Mouse (Mus musculus) gastrocnemius, adult 18-20 months (tissue): ENCODE data around the gene Esyt2. TPM values are rescaled to one million over a fixed set of nuclear protein-coding genes. Genes with fewer than 3 reads are reported as not detected.
A peak's percentile ranks its signal among the peaks of the same experiment; 100 is the strongest.

ENCODE experiments used
- DNase-seq: peaks from one replicate; pipeline ENCODE4 v3.0.0; 2021; ENCODE audit warnings: low spot score
- total RNA-seq, 2 experiments: library from RNA; stranded (reverse); gene quantifications; 2 replicates each; pipeline ENCODE4 v1.2.3; 2021

Esyt2 gene
- total RNA-seq, 2 experiments from 2014 or later = 26.0 to 30.2 TPM

- no peak for DNase-seq
Observed at GRCm38 (mm10) chr12:116279181-116279580, 1.8 kb upstream of the Esyt2 start.

DNA sequence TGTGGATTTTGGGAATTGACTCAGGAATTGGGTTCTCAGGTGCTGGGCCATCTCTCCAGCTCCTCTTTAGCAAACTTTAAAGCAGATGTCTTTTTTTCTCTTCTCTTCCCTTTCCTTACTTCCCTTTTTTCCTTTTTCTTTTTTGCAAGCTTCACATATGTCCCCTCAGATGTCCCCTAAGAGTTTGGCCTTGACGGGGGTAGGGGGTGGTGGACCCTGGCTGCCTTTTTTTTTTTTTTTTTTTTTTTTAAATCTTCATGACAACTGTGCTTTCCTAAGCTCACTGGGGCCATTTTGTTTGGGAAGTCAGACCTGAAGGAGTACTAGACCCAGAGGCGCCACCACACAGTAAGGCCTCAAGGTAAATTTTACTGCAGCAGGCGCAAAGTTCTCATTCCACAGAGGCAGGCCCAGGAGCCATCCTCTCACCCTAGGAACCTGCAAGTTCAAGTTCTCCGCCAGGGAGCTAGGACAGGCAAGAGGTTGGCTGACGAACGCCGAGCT, 795 bp upstream of the Esyt2 start:
- no peak for DNase-seq

GRCm38 (mm10) chr12:116281427-116282281, 658 bp downstream of the Esyt2 start:
- peak; percentile 17 for DNase-seq

DNA sequence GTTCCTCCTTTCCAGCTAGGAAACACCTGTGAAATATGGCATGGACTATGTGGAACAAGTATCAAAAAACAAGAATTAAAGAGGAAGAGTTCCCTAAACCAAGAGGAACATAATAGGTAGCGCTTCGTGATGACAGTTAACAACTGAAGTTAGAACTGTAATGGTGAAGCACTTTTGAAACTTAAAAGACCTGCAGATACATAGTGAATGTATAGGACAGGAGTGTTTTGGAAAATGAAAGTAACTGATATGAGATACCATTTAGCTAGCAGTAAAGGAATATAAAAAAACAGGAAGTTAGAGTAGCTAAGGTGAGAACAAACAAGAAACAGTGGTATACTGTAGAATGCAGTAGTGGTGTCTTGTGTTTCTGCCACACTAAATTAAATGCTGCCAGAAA, 1.9 kb downstream of the Esyt2 start:
- DNase-seq = no peak

DNA sequence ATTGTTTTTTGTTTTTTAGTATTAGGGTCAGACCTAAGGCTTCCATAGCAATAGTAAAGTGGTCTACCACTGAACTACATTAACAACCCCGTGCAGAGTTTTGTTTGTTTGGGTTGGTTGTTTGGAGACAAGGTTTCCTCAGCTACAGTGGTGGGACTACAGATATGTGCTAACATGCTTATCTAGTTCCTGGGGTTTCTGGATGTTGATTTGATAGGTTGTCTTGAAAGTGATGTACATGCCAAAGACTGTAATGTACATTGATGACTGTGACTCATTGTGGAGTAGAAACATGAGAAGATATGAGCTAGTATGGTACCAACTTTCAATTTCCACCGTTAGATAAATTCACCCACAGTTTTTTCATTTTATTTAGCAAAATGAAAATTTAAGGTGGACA, 2.5 kb downstream of the Esyt2 start:
- no peak for DNase-seq

- no peak for DNase-seq
Observed at GRCm38 (mm10) chr12:116293185-116293584, 12.2 kb downstream of the Esyt2 start.

GRCm38 (mm10) chr12:116293599-116294292, 12.8 kb downstream of the Esyt2 start:
- no peak for DNase-seq

GRCm38 (mm10) chr12:116299906-116300305, 18.9 kb downstream of the Esyt2 start:
- no peak for DNase-seq

GRCm38 (mm10) chr12:116302181-116302580, 21.2 kb downstream of the Esyt2 start:
- no peak for DNase-seq

GRCm38 (mm10) chr12:116306042-116306441, 25.0 kb downstream of the Esyt2 start:
- peak; percentile 7 for DNase-seq

GRCm38 (mm10) chr12:116307870-116308269, 26.9 kb downstream of the Esyt2 start:
- no peak for DNase-seq

- DNase-seq = no peak
Observed at GRCm38 (mm10) chr12:116308612-116309011, 27.6 kb downstream of the Esyt2 start.

GRCm38 (mm10) chr12:116313816-116314215, 32.8 kb downstream of the Esyt2 start:
- DNase-seq = no peak

- no peak for DNase-seq
Observed at GRCm38 (mm10) chr12:116315498-116315897, 34.5 kb downstream of the Esyt2 start.

DNA sequence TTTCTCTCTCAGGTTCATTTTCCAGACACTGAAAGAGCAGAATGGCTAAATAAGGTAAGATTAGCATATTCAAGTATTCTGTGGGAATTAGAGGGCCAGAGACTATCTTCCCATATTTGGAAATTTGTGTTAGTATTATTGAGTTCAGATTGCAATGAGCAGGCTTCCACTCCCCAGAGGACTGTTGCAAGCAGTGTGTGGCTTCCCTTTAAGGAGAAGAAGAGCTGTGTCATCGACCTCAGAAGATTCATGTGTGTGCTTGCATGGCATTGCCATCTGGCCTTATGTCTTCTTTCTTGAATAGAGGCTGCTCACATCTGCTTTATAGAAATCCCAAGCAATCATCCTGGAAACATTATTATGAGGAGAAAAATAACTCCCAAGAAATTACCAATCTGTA, 36.8 kb downstream of the Esyt2 start:
- DNase-seq = no peak

DNA sequence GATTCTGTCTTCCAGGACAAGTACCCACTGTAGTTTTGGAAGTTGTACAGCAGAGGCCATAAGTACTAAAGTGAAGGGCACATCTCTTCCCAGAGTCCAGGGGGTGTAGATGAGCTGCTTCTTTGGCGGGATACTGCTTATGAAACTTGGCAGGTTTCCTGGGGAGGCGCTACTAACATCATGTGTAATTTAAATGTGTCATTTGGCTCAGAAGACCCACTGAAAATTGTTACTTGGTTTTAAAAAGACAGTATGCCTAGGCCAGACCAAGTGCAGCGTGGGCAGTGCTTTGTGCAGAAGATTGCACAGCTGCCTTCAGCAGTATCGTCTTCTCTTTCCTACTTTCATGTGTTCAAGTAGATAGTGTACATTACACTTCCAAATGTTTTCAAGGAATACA, 44.5 kb downstream of the Esyt2 start:
- peak; percentile 37 for DNase-seq

DNA sequence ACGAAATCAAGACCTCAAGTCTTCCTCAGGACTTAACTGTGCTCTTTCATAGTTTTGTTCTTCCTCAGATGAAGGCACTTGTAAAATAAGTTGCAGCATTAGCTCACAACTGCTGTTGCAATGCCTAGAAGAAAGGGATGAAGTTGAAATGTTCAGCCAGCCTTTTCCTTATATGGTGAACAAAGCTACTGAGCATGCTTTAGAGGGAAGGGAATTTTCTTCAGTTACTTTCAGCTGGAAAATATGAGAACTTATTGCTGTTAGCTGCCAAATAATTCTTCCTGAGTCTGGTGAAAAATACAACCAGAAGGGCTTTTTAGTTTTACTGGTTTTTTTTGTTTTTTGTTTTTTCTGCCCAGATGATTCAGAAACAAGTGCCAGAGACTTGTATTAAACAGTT, 45.2 kb downstream of the Esyt2 start:
- DNase-seq = peak; percentile 35

DNA sequence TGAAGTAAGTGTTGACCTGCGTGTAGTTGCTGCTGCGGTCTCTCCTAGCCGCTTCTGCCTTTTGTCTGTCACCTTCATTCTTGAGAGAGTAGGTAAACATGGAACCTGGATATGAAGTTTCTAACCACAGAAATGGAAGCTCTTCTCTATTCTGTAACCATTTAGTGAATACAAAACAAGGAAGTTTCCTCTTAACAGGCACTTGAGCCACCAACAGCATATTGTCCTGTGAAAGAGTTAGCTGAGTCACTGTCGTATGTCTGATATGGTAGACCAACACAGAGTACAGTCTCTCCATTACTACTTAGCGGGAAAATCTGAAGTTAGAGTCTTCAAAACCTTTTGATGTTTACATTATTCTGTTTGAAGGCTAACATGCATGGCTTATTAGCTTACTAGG, 53.3 kb downstream of the Esyt2 start:
- no peak for DNase-seq

GRCm38 (mm10) chr12:116340160-116340559, 59.2 kb downstream of the Esyt2 start:
- DNase-seq = no peak

DNA sequence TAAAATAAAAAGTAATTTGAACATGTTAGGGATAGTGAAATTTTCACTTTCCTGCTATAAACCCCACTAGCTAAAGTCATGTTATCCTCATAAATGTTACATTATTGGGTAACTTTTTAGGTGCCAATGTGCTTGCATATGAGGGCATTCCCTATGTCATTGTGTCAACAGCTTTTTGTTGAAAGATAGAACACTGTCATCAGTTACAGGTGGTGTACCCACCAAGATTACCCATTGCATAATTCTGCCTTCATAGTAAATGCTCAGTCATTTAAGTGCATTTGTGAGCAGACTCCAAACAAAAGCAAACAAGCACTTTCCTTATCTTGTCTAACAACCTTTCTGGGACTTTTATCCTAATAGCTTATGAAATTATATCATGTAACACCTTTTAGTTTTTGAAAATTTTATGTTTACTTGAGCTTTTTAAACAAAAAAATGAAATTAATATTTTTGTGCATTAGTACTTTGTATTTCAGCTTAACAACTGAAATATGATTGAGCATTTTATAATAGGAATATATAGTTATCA, 67.8 kb downstream of the Esyt2 start:
- no peak for DNase-seq

DNA sequence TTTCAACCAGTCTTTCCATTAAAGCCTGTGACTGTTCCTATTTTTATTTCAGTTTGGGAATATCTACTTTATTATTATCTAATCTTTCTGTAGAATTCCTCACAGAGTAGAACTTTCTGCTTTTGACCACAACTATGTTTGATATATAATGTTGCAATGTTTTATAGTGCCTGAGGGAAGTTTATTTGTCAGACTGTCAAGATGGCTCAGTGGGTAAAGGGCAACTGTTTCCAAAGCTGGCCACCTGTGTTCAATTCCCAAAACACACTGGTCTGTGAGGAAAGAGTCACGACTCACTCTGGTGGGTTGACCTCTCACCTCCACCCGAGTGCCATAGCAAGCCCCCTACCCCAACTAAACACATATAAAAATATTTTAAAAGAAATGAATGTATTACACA, 68.4 kb downstream of the Esyt2 start:
- no peak for DNase-seq

- DNase-seq = no peak
Observed at GRCm38 (mm10) chr12:116351022-116351421, 70.0 kb downstream of the Esyt2 start.
